Mouse (Mus musculus) gastrocnemius, postnatal 10 days (tissue): Measurements from ENCODE around the gene Gm26558. TPM values are rescaled to one million over a fixed set of nuclear protein-coding genes. Genes with fewer than 3 reads are reported as not detected.

Source experiments
- DNase-seq: peaks from one replicate; pipeline ENCODE4 v3.0.0; 2021; ENCODE audit warnings: mixed read lengths
- total RNA-seq, 2 experiments: library from RNA; stranded (reverse); gene quantifications; 2 replicates each; pipeline ENCODE4 v1.2.3; 2021

Gene Gm26558
- total RNA-seq, 2 experiments from 2014 or later, result not detected

GRCm38 (mm10) chr2:70647681-70648080 is 14.2 kb downstream of the Gm26558 start:
- DNase-seq, result no peak

GRCm38 (mm10) chr2:70645266-70645780 is 16.6 kb downstream of the Gm26558 start:
- no peak for DNase-seq

GRCm38 (mm10) chr2:70642971-70643565 is 18.8 kb downstream of the Gm26558 start:
- DNase-seq, result no peak

- DNase-seq, result no peak
These were observed 20.9 kb downstream of the Gm26558 start for GRCm38 (mm10) chr2:70640968-70641367.

- DNase-seq, result no peak
These were observed 27.7 kb downstream of the Gm26558 start for GRCm38 (mm10) chr2:70634028-70634690.

- no peak for DNase-seq
These were observed 29.5 kb downstream of the Gm26558 start for GRCm38 (mm10) chr2:70632412-70632811.

- DNase-seq, result no peak
These were observed 30.6 kb downstream of the Gm26558 start for GRCm38 (mm10) chr2:70631321-70631720.

- DNase-seq, result no peak
These were observed 32.0 kb downstream of the Gm26558 start for GRCm38 (mm10) chr2:70629921-70630320.

- DNase-seq, result no peak
These were observed 32.6 kb downstream of the Gm26558 start for GRCm38 (mm10) chr2:70629339-70629761.

GRCm38 (mm10) chr2:70628397-70628796 is 33.5 kb downstream of the Gm26558 start:
- no peak for DNase-seq

GRCm38 (mm10) chr2:70625761-70626160 is 36.1 kb downstream of the Gm26558 start:
- DNase-seq, result no peak

- DNase-seq, result no peak
These were observed 39.7 kb downstream of the Gm26558 start for GRCm38 (mm10) chr2:70622244-70622643.

GRCm38 (mm10) chr2:70620225-70620624 is 41.7 kb downstream of the Gm26558 start:
- DNase-seq, result no peak

GRCm38 (mm10) chr2:70619232-70619835 is 42.6 kb downstream of the Gm26558 start:
- DNase-seq, result no peak

GRCm38 (mm10) chr2:70616617-70617016 is 45.3 kb downstream of the Gm26558 start:
- no peak for DNase-seq

- no peak for DNase-seq
These were observed 45.8 kb downstream of the Gm26558 start for GRCm38 (mm10) chr2:70616076-70616475.

- no peak for DNase-seq
These were observed 47.1 kb downstream of the Gm26558 start for GRCm38 (mm10) chr2:70614745-70615351.

Other genes starting within 250 kb of the Gm26558 start
- gene Sp5, start 187.2 kb downstream of the Gm26558 start, total RNA-seq, result not detected
- gene Erich2, start 153.3 kb downstream of the Gm26558 start, total RNA-seq, result not detected
- under 1 TPM; 0.49 to 0.88 TPM for gene Gad1, start 109.0 kb downstream of the Gm26558 start, total RNA-seq
- gene Gorasp2, start 532 bp downstream of the Gm26558 start, total RNA-seq, result 10 to 100 TPM; 69.5 to 73.9 TPM
- gene Tlk1, start 163.6 kb upstream of the Gm26558 start, total RNA-seq, result 10 to 100 TPM; 43.1 to 46.2 TPM